Mouse (Mus musculus) ES-E14 (cell line): ENCODE results near the gene Rasgef1c.

ENCODE experiments used
- HCFC1 ChIP-seq: IDR thresholded peaks from 2 replicates; pipeline ENCODE4 v1.6.1; 2012; ENCODE audit warnings: low read length, inconsistent platforms, borderline replicate concordance; ENCODE audit not compliant: insufficient read depth
- ZC3H11A ChIP-seq: IDR thresholded peaks from 2 replicates; pipeline ENCODE4 v1.6.1; 2012; ENCODE audit warnings: low read depth, mild to moderate bottlenecking, inconsistent platforms, low read length, borderline replicate concordance

GRCm38 (mm10) chr11:50024445-50024832 lies 122.8 kb downstream of the Rasgef1c start:
- TF ChIP-seq ZC3H11A: no peak
- TF ChIP-seq HCFC1: no peak
